Mouse (Mus musculus) T-helper 17 cell (primary cell): Measurements from ENCODE around the gene Lpcat4.

Source experiments
- in situ Hi-C, 2 experiments: fragments of 300-600 bp; cut with MboI, MseI; formaldehyde crosslinking; loops; 1 replicate in 1 of 2; 2 replicates in 1 of 2; pipeline ENCODE4 v1.15.1; 2025; ENCODE audit warnings: high pct_unique_total_duplicates in 2 of 2

The Lpcat4 gene

GRCm38 (mm10) chr2:112296211-112296610, 56.9 kb downstream of the Lpcat4 start:
- in situ Hi-C loops = loop anchor here in 1 of 2 experiments (5.0 to 10.0 kb wide), 2 partner anchors 51 to 1289 kb away; no protein-coding TSS in a partner anchor
